Mouse (Mus musculus) forebrain, embryonic 13.5 days (tissue): Measurements from ENCODE around the gene Brdt. TPM values are rescaled to one million over a fixed set of nuclear protein-coding genes. Genes with fewer than 3 reads are reported as not detected.
A peak's percentile ranks its signal among the peaks of the same experiment; 100 is the strongest.
"Not testable (repeated sequence)": the region's sequence is repeated elsewhere in the genome, so short reads cannot be mapped to it uniquely, and the experiment has no call there.

Experiments used
- ATAC-seq: fragments of 200-750 bp; cut with Nextera tagmentation; 2 replicates; pipeline ENCODE4 v1.8.0; 2017
- H3K27ac ChIP-seq: fragments of 300-500 bp; sonication (generic); 2 replicates; pipeline ENCODE4 v1.5.1; 2015; ENCODE audit warnings: inconsistent platforms, mild to moderate bottlenecking, moderate library complexity
- H3K27me3 ChIP-seq: fragments of 300-500 bp; sonication (generic); 2 replicates; pipeline ENCODE4 v1.6.1; 2015; ENCODE audit warnings: mild to moderate bottlenecking, inconsistent platforms
- H3K36me3 ChIP-seq: fragments of 300-500 bp; sonication (generic); 2 replicates; pipeline ENCODE4 v1.6.1; 2015; ENCODE audit warnings: mild to moderate bottlenecking, inconsistent platforms; ENCODE audit not compliant: poor library complexity, severe bottlenecking
- H3K4me1 ChIP-seq: fragments of 300-500 bp; sonication (generic); 2 replicates; pipeline ENCODE4 v1.6.1; 2015; ENCODE audit warnings: inconsistent platforms
- H3K4me2 ChIP-seq: fragments of 300-500 bp; sonication (generic); 2 replicates; pipeline ENCODE4 v1.6.1; 2015; ENCODE audit warnings: inconsistent platforms, mild to moderate bottlenecking, moderate library complexity
- H3K4me3 ChIP-seq: fragments of 300-500 bp; sonication (generic); 2 replicates; pipeline ENCODE4 v1.5.1; 2015; ENCODE audit warnings: mild to moderate bottlenecking, inconsistent platforms
- H3K9ac ChIP-seq: fragments of 300-500 bp; sonication (generic); 2 replicates; pipeline ENCODE4 v1.6.1; 2015; ENCODE audit warnings: mild to moderate bottlenecking, inconsistent platforms
- H3K9me3 ChIP-seq: fragments of 300-500 bp; sonication (generic); replicated peaks from 2 replicates; pipeline ENCODE4 v1.6.1; 2016; ENCODE audit warnings: inconsistent platforms
- WGBS: fragments of 180-500 bp; shearing (Covaris S2); methylation state at CpG from one replicate; pipeline ENCODE4 v1.1.7; 2015; 5-methylcytosine and 5-hydroxymethylcytosine counted together
- polyA plus RNA-seq: library from polyadenylated mRNA; unstranded; fragments of >200 nt; fragmentation: Nextera tagmentation; extraction: Ambion mirVana; gene quantifications from 2 replicates; pipeline ENCODE4 v1.2.1, GENCODE M21; 2015

The Brdt gene
- polyA plus RNA-seq, 1 experiment from 2014 or later: 1.1 TPM

DNA sequence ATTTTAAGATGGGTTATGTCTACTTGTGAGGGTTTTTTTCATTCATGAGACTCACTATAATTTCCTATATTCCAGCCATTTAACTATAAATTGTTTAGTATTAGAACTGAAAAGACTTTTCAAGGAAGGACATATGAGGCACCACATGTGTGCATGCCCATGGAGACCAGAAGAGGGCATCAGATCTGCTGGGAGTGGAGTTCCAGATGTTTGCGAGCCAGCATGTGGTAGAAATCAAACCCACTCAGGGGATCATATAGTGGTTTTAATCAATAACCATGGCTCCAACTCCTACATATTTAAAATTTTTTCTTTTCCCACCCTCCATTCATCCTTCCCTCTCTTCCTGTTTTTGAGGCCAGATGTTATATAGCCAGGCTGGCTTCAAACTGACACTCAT is 15.3 kb downstream of the Brdt start:
- no peak overlapping the region for H3K4me3 ChIP-seq
- H3K27ac ChIP-seq: no peak overlapping the region
- H3K27me3 ChIP-seq: no peaks in the 10 kb centered on the region
- no peaks in the 10 kb centered on the region for H3K9me3 ChIP-seq
- no peaks in the 10 kb centered on the region for H3K4me1 ChIP-seq
- no peaks in the 10 kb centered on the region for H3K36me3 ChIP-seq
- H3K4me2 ChIP-seq: no peak overlapping the region
- no peak for ATAC-seq
- 52% methylated on average over 1 of the region's 1 CpGs for WGBS
- no peak overlapping the region for H3K9ac ChIP-seq

DNA sequence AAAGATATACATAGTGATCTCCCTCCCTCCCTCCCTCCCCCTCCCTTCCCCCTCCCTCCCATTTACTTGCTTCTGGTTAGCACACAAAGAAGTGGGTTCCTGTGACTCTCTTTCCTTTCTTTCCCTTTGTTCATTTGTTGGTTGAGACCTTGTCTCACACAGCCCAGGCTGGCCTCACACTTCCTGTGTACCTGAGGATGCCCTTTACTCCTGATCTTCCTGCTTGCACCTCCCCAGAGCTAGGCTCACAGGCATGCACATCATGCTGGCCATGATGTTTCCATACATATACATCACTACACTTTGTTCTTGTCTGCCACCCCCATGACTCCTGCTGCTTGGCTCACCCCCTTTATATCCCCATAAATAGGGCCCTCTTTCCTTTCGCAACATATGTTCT is 21.6 kb downstream of the Brdt start:
- no peaks in the 10 kb centered on the region for H3K4me1 ChIP-seq
- no peaks in the 10 kb centered on the region for H3K36me3 ChIP-seq
- 83% methylated on average over 1 of the region's 1 CpGs for WGBS
- no peak overlapping the region for H3K9ac ChIP-seq
- no peak overlapping the region for H3K4me2 ChIP-seq
- no peaks in the 10 kb centered on the region for H3K9me3 ChIP-seq
- no peaks in the 10 kb centered on the region for H3K27me3 ChIP-seq
- no peak overlapping the region for H3K27ac ChIP-seq
- H3K4me3 ChIP-seq: no peak overlapping the region
- no peak for ATAC-seq

DNA sequence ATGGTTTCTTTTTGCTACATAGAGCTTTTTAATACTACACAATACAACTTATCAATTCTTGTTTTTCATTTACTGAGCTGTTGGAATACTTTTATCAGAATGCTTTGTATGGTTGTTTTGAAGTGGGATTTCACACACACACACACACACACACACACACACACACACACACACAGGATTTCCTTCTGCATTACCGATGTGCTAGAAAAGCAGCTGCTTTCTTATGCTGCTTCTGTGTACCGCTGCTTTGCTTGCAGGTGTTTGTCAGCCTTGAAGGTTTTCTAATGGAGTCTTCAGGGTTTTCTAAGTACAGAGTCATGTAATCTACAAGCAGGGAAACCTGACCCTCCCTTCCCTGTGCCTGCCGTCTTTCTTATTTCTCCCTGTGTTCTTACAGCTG is 23.0 kb downstream of the Brdt start:
- Histone ChIP-seq H3K9me3 (no peaks in the 10 kb centered on the region), H3K9ac (no peak overlapping the region), H3K36me3 (no peaks in the 10 kb centered on the region), H3K27me3 (no peaks in the 10 kb centered on the region), H3K4me2 (no peak overlapping the region), H3K27ac (no peak overlapping the region), H3K4me1 (no peaks in the 10 kb centered on the region), H3K4me3 (no peak overlapping the region)
- ATAC-seq: no peak
- 68% methylated on average over 3 of the region's 3 CpGs for WGBS

DNA sequence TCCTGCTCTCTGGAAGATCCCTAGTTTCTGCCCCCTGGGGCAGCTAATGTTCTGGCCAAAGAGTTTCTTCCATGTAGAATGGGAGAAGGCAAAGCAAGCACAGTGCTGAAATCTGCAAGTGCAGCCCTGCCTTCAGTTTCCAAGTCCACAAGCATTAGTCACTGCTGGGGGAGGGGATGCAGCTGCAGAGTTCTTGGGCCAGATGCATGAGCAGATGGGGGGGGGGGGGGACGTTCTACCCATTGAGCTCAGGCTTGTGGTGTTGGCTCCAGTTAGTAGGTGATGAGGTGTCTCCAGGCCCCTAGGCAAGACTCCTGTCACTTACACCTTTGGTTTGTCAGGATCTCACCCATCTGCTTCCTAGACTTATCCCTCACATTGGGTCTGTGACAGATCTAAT is 24.8 kb downstream of the Brdt start:
- H3K27ac ChIP-seq: no peak overlapping the region
- H3K4me1 ChIP-seq: peaks cover 4% of the 10 kb centered on the region
- no peak overlapping the region for H3K9ac ChIP-seq
- H3K9me3 ChIP-seq: no peaks in the 10 kb centered on the region
- no peaks in the 10 kb centered on the region for H3K27me3 ChIP-seq
- no peaks in the 10 kb centered on the region for H3K36me3 ChIP-seq
- H3K4me3 ChIP-seq: no peak overlapping the region
- no peak for ATAC-seq
- 57% methylated on average over 1 of the region's 1 CpGs for WGBS
- no peak overlapping the region for H3K4me2 ChIP-seq

DNA sequence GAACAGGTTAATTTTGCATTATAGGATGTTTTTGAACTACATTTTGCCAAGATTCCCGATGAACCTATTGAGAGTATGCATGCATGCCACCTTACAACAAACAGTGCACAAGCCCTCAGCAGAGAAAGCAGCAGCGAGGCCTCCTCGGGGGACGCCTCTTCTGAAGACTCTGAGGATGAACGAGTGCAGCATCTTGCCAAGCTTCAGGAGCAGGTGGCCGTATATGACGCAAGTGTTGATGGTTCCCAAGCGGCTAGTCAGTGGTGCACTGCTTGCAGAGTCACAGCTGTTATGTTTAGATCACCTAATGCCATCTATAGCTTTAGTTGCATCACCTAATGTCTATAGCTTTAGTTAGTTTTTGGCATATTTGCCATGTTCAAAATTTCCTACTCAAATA is 26.8 kb downstream of the Brdt start:
- Histone ChIP-seq H3K4me2 (no peak overlapping the region), H3K27me3 (no peaks in the 10 kb centered on the region), H3K4me3 (no peak overlapping the region), H3K36me3 (no peaks in the 10 kb centered on the region), H3K9ac (no peak overlapping the region), H3K4me1 (peaks cover 4% of the 10 kb centered on the region), H3K9me3 (no peaks in the 10 kb centered on the region), H3K27ac (no peak overlapping the region)
- WGBS: 92% methylated on average over 8 of the region's 8 CpGs
- ATAC-seq: no peak

DNA sequence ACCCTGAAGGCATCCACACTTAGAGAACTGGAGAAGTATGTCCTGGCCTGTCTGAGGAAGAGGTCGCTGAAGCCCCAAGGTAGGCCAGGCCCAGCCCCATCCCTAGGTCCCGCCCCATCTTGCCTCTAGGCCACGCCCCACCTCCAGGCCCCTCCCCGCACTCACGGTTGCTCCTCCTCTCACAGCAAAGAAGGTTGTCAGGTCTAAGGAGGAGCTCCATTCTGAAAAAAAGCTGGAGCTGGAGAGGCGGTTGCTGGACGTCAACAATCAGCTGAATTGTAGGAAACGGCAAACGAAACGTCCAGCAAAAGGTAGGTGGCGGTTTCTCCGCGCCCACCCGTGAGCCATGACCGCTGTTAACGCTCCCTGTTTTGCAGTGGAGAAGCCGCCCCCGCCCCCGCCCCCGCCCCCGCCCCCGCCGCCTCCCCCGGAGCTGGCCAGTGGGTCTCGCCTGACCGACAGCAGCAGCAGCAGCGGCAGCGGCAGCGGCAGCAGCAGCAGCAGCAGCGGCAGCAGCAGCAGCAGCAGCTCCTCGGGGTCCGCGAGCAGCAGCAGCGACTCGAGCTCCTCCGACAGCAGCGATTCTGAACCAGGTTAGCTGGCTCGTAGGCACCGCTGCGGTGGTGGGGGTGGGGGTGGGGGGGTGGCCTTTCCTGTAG is 28.6 kb downstream of the Brdt start:
- Histone ChIP-seq H3K4me2 (peak overlapping the region; percentile 62), H3K27me3 (no peaks in the 10 kb centered on the region), H3K27ac (peak overlapping the region; percentile 44), H3K36me3 (no peaks in the 10 kb centered on the region), H3K4me1 (peaks cover 4% of the 10 kb centered on the region), H3K9ac (peak overlapping the region; percentile 66), H3K4me3 (peak overlapping the region; percentile 58), H3K9me3 (no peaks in the 10 kb centered on the region)
- ATAC-seq: peak; percentile 97
- under 1% methylated on average over 23 of the region's 40 CpGs for WGBS

DNA sequence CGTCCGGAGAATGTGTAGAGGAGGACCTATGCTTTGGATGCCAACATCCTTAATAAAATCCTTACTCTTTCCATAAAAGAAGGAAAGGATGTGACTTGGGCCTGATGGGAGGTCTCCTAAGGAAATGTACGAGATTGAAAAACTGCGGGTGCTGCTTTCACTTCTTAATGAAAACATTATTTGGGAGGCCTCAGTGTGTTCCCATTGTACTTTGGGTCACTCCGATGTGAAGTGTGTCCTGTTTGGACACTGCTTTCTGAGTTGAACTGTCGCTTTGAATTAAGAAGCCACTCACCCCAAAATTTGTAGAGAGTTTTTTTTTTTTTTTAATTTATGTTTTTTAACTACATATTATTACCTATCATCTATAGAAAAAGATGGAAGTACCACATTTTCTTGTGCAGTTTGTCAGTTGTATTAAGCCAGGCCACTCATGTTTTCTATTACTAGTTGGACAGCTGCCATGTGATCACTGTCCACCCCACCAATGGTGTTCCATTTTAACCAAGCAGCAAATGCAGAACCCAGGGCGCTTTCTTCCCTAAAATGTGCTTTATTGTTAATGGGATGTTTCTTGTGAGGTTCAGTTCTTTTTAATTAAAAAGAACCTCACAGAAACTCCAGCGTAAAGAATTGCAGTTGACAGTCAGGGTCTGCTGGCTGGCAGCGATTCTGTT is 29.2 kb downstream of the Brdt start:
- no peak overlapping the region for H3K27ac ChIP-seq
- no peaks in the 10 kb centered on the region for H3K27me3 ChIP-seq
- peak overlapping the region; percentile 62 for H3K4me2 ChIP-seq
- peak overlapping the region; percentile 58 for H3K4me3 ChIP-seq
- H3K9me3 ChIP-seq: no peaks in the 10 kb centered on the region
- WGBS: 10% methylated on average over 9 of the region's 9 CpGs
- H3K4me1 ChIP-seq: peaks cover 4% of the 10 kb centered on the region
- H3K36me3 ChIP-seq: no peaks in the 10 kb centered on the region
- peak overlapping the region; percentile 66 for H3K9ac ChIP-seq
- no peak for ATAC-seq

DNA sequence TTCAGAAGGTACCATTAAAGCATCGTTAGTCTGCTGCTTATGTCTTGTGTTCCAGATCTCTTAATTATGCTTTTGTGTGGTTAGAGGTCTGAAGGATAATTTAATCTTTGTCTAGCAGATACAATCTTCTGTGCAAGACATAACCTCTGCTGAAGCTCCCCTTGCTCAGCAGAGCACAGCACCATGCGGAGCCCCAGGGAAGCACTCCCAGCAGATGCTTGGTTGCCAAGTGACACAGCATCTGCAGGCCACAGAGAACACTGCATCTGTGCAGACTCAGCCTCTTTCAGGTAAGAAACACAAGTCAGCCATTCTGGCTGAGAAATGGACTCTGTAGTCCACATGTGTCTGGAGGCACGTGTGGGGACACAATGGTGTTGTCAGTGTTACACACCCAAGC is 39.1 kb downstream of the Brdt start:
- 67% methylated on average over 3 of the region's 3 CpGs for WGBS
- Histone ChIP-seq H3K27me3 (no peaks in the 10 kb centered on the region), H3K4me1 (no peaks in the 10 kb centered on the region), H3K4me3 (no peak overlapping the region), H3K36me3 (no peaks in the 10 kb centered on the region), H3K9me3 (no peaks in the 10 kb centered on the region), H3K4me2 (no peak overlapping the region), H3K27ac (no peak overlapping the region), H3K9ac (no peak overlapping the region)
- ATAC-seq: no peak

DNA sequence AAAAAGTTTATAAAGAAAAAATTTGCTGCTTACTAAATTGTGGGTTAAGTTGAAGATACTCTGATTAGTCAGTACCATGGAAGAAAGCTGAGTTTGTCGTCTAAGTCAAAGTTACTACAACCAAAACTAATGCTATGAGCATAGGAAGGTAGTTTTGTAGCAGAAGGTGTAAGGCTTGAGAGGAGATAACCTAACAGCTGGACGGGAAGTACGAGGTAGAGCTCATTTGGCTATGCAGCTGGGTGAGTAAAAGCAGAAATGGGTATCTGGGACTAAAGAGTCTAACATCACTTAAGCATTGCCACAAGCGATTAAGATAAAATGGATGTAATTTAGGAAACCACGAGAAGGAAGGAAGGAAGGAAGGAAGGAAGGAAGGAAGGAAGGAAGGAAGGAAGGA is 40.4 kb downstream of the Brdt start:
- H3K4me1 ChIP-seq: no peaks in the 10 kb centered on the region
- H3K4me2 ChIP-seq: no peak overlapping the region
- no peak overlapping the region for H3K9ac ChIP-seq
- H3K36me3 ChIP-seq: no peaks in the 10 kb centered on the region
- H3K27me3 ChIP-seq: no peaks in the 10 kb centered on the region
- no peak overlapping the region for H3K27ac ChIP-seq
- H3K9me3 ChIP-seq: no peaks in the 10 kb centered on the region
- 86% methylated on average over 5 of the region's 5 CpGs for WGBS
- no peak for ATAC-seq
- H3K4me3 ChIP-seq: no peak overlapping the region

DNA sequence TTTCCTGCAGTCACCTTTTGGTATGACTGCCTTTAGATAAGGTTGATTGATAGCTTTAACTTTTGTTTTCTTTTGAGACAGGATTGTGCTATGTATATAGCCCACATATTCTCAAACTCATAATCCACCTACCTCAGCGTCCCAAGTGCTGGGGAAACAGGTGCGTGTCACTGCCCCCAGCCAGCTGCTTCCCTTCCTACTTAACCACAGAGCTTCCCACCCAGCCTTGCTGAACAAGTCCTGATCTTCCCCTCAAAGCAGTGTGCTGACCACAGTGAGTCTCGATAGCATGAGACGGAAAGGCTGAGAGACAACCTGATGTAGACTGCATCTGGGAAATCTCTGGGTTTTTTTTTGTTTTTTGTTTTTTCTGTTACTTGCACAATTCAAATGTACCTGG is 42.3 kb downstream of the Brdt start:
- Histone ChIP-seq H3K4me3 (no peak overlapping the region), H3K36me3 (no peaks in the 10 kb centered on the region), H3K9ac (no peak overlapping the region), H3K9me3 (no peaks in the 10 kb centered on the region), H3K4me1 (no peaks in the 10 kb centered on the region), H3K4me2 (no peak overlapping the region), H3K27ac (no peak overlapping the region), H3K27me3 (no peaks in the 10 kb centered on the region)
- WGBS: 96% methylated on average over 4 of the region's 4 CpGs
- no peak for ATAC-seq

DNA sequence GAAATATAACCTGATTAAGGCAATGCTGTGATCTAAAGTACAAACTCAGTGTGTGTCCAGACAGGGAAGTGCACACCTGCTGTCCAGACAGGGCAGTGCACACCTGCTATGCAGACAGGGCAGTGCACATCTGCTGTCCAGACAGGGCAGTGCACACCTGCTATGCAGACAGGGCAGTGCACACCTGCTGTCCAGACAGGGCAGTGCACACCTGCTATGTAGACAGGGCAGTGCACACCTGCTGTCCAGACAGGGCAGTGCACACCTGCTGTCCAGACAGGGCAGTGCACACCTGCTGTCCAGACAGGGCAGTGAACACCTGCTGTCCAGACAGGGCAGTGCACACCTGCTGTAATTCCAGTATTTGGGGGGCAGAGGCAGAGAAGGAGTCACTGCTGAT is 55.5 kb downstream of the Brdt start:
- H3K4me1 ChIP-seq, H3K36me3 ChIP-seq, H3K9ac ChIP-seq, H3K9me3 ChIP-seq, H3K27me3 ChIP-seq, H3K4me3 ChIP-seq, H3K27ac ChIP-seq, ATAC-seq, H3K4me2 ChIP-seq: not testable (repeated sequence)

DNA sequence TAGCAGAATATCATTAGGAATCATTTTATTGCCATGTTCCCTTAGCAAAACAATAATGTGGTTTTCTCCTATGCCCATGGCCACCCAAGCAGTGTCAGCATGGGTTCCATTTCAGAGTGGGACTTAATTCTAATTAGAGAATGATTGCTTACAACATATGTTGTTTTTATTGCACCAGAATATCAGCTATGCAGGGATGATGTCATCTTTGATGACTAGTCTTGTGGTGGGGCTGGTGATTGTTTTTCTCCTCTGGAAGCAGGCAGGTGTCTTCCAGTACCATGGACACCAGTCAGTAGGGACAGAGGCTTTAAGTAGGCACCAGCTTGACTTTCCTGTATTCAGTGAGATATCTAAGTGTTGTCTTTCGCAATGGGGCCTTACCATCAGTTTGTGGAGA is 56.8 kb downstream of the Brdt start:
- Histone ChIP-seq H3K4me3 (no peak overlapping the region), H3K9ac (no peak overlapping the region), H3K4me2 (no peak overlapping the region), H3K27me3 (no peaks in the 10 kb centered on the region), H3K27ac (no peak overlapping the region), H3K4me1 (no peaks in the 10 kb centered on the region), H3K36me3 (no peaks in the 10 kb centered on the region), H3K9me3 (no peaks in the 10 kb centered on the region)
- no peak for ATAC-seq
- WGBS: 88% methylated on average over 1 of the region's 1 CpGs

DNA sequence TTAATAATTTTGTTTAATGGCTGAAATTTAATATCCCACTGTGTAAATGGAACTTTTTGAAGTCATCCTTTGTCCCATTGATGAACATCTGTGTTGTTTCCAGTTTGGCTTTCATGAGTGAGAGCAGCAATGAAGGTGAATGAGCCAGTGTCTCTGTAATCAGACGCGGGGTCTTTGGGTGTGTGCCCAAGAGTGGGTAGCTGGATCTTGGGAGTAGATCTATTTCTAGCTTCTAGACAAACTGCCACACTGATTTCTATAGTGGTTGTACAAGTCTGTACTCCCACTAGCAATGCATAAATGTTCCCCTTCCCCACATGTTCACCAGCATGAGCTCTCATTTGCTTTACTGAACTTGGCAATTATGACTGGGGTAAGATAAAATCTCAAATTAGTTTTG is 58.4 kb downstream of the Brdt start:
- no peaks in the 10 kb centered on the region for H3K4me1 ChIP-seq
- H3K9ac ChIP-seq: no peak overlapping the region
- no peak overlapping the region for H3K4me3 ChIP-seq
- 87% methylated on average over 2 of the region's 2 CpGs for WGBS
- H3K27ac ChIP-seq: no peak overlapping the region
- no peaks in the 10 kb centered on the region for H3K36me3 ChIP-seq
- no peak for ATAC-seq
- no peak overlapping the region for H3K4me2 ChIP-seq
- no peaks in the 10 kb centered on the region for H3K9me3 ChIP-seq
- no peaks in the 10 kb centered on the region for H3K27me3 ChIP-seq
